Mouse (Mus musculus): ENCODE measurements around the gene Ano3. TPM values are rescaled to one million over a fixed set of nuclear protein-coding genes. Genes with fewer than 3 reads are reported as not detected.

The Ano3 gene
- polyA plus RNA-seq, 1 experiment from 2014 or later, result not detected

GRCm38 (mm10) chr2:110865584-110865983, 85.1 kb downstream of the Ano3 start:
- 65% methylated on average over 2 of the region's 3 CpGs for WGBS
- Histone ChIP-seq H3K36me3 (ENCODE audit: control insufficient read depth, insufficient read depth, low read length) (no peaks in the 10 kb centered on the region), H3K27me3 (replicated peaks; ENCODE audit: control insufficient read depth, insufficient read depth, low read length) (no peaks in the 10 kb centered on the region), H3K9ac (ENCODE audit: low read depth, low read length) (no peak overlapping the region), H3K4me1 (replicated peaks; ENCODE audit: control insufficient read depth, insufficient read depth, low read length) (no peaks in the 10 kb centered on the region), H3K9me3 (ENCODE audit: control insufficient read depth, low read length) (no peaks in the 10 kb centered on the region), H3K27ac (ENCODE audit: low read depth, low read length) (no peak overlapping the region), H3K4me2 (no peak overlapping the region), H3K4me3 (ENCODE audit: low read depth, low read length) (no peak overlapping the region)
- DNase-seq (ENCODE audit: low spot score) (no peak), ATAC-seq (replicated peaks; ENCODE audit: low FRiP score) (no peak)

GRCm38 (mm10) chr2:110863376-110863775, 87.3 kb downstream of the Ano3 start:
- no peak overlapping the region for H3K9ac ChIP-seq (ENCODE audit: low read depth, low read length)
- H3K36me3 ChIP-seq (ENCODE audit: control insufficient read depth, insufficient read depth, low read length), result no peaks in the 10 kb centered on the region
- no peak overlapping the region for H3K4me3 ChIP-seq (ENCODE audit: low read depth, low read length)
- no peaks in the 10 kb centered on the region for H3K4me1 ChIP-seq (replicated peaks; ENCODE audit: control insufficient read depth, insufficient read depth, low read length)
- no peak for DNase-seq (ENCODE audit: low spot score)
- no peak overlapping the region for H3K4me2 ChIP-seq
- no peaks in the 10 kb centered on the region for H3K27me3 ChIP-seq (replicated peaks; ENCODE audit: control insufficient read depth, insufficient read depth, low read length)
- WGBS, result 92% methylated on average over 4 of the region's 4 CpGs
- H3K9me3 ChIP-seq (ENCODE audit: control insufficient read depth, low read length), result no peaks in the 10 kb centered on the region
- ATAC-seq (replicated peaks; ENCODE audit: low FRiP score), result no peak
- no peak overlapping the region for H3K27ac ChIP-seq (ENCODE audit: low read depth, low read length)

GRCm38 (mm10) chr2:110839559-110840243, 111.0 kb downstream of the Ano3 start:
- ATAC-seq (replicated peaks; ENCODE audit: low FRiP score) (no peak), DNase-seq (ENCODE audit: low spot score) (no peak)
- no peaks in the 10 kb centered on the region for H3K9me3 ChIP-seq (ENCODE audit: control insufficient read depth, low read length)
- no peak overlapping the region for H3K27ac ChIP-seq (ENCODE audit: low read depth, low read length)
- H3K27me3 ChIP-seq (replicated peaks; ENCODE audit: control insufficient read depth, insufficient read depth, low read length), result no peaks in the 10 kb centered on the region
- H3K4me1 ChIP-seq (replicated peaks; ENCODE audit: control insufficient read depth, insufficient read depth, low read length), result no peaks in the 10 kb centered on the region
- no peak overlapping the region for H3K9ac ChIP-seq (ENCODE audit: low read depth, low read length)
- H3K36me3 ChIP-seq (ENCODE audit: control insufficient read depth, insufficient read depth, low read length), result no peaks in the 10 kb centered on the region
- H3K4me3 ChIP-seq (ENCODE audit: low read depth, low read length), result no peak overlapping the region
- H3K4me2 ChIP-seq, result no peak overlapping the region
- WGBS, result 65% methylated on average over 7 of the region's 7 CpGs

- no peaks in the 10 kb centered on the region for H3K36me3 ChIP-seq (ENCODE audit: control insufficient read depth, insufficient read depth, low read length)
Measured at GRCm38 (mm10) chr2:110816189-110816588, 134.5 kb downstream of the Ano3 start.

GRCm38 (mm10) chr2:110814964-110815363, 135.8 kb downstream of the Ano3 start:
- H3K36me3 ChIP-seq (ENCODE audit: control insufficient read depth, insufficient read depth, low read length), result no peaks in the 10 kb centered on the region
- H3K4me1 ChIP-seq (replicated peaks; ENCODE audit: control insufficient read depth, insufficient read depth, low read length), result no peaks in the 10 kb centered on the region
- WGBS, result 83% methylated on average over 1 of the region's 1 CpGs
- H3K4me3 ChIP-seq (ENCODE audit: low read depth, low read length), result no peak overlapping the region
- DNase-seq (ENCODE audit: low spot score) (no peak), ATAC-seq (replicated peaks; ENCODE audit: low FRiP score) (no peak)
- H3K9ac ChIP-seq (ENCODE audit: low read depth, low read length), result no peak overlapping the region
- no peaks in the 10 kb centered on the region for H3K27me3 ChIP-seq (replicated peaks; ENCODE audit: control insufficient read depth, insufficient read depth, low read length)
- no peak overlapping the region for H3K4me2 ChIP-seq
- no peak overlapping the region for H3K27ac ChIP-seq (ENCODE audit: low read depth, low read length)
- no peaks in the 10 kb centered on the region for H3K9me3 ChIP-seq (ENCODE audit: control insufficient read depth, low read length)

More at GRCm38 (mm10) chr2:110816189-110816588, 134.5 kb downstream of the Ano3 start:
- no peak overlapping the region for H3K9ac ChIP-seq (ENCODE audit: low read depth, low read length)
- no peaks in the 10 kb centered on the region for H3K27me3 ChIP-seq (replicated peaks; ENCODE audit: control insufficient read depth, insufficient read depth, low read length)
- no peak overlapping the region for H3K27ac ChIP-seq (ENCODE audit: low read depth, low read length)
- no peaks in the 10 kb centered on the region for H3K9me3 ChIP-seq (ENCODE audit: control insufficient read depth, low read length)
- DNase-seq (ENCODE audit: low spot score) (no peak), ATAC-seq (replicated peaks; ENCODE audit: low FRiP score) (no peak)
- no peak overlapping the region for H3K4me2 ChIP-seq
- H3K4me1 ChIP-seq (replicated peaks; ENCODE audit: control insufficient read depth, insufficient read depth, low read length), result no peaks in the 10 kb centered on the region
- H3K4me3 ChIP-seq (ENCODE audit: low read depth, low read length), result no peak overlapping the region

GRCm38 (mm10) chr2:110806302-110807093, 144.2 kb downstream of the Ano3 start:
- no peak for ATAC-seq (replicated peaks; ENCODE audit: low FRiP score)
- WGBS, result 69% methylated on average over 5 of the region's 5 CpGs

DNA sequence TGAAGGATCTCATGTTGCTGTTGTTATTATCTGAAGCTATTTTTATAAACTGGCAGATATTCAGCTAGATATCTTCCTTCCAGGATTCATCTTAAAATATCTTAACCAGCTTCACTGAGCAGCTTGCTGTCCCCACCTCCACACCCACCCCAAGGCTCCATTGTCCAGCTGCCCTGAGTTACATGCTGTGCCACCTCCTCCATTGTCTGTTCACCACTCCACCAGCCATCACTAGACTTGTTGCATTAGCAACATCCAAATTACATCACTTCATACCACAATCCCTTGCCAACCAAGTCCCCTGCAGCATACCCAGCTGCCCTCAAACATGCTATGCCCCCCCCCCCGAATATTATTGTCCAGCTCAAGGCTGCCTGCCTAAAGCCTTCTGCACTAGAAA, 154.8 kb downstream of the Ano3 start:
- no peak overlapping the region for H3K27ac ChIP-seq (ENCODE audit: low read depth, low read length)
- 68% methylated on average over 1 of the region's 1 CpGs for WGBS
- ATAC-seq (replicated peaks; ENCODE audit: low FRiP score) (no peak), DNase-seq (ENCODE audit: low spot score) (no peak)
- no peaks in the 10 kb centered on the region for H3K4me1 ChIP-seq (replicated peaks; ENCODE audit: control insufficient read depth, insufficient read depth, low read length)
- no peaks in the 10 kb centered on the region for H3K9me3 ChIP-seq (ENCODE audit: control insufficient read depth, low read length)
- no peak overlapping the region for H3K4me2 ChIP-seq
- no peak overlapping the region for H3K4me3 ChIP-seq (ENCODE audit: low read depth, low read length)
- no peaks in the 10 kb centered on the region for H3K36me3 ChIP-seq (ENCODE audit: control insufficient read depth, insufficient read depth, low read length)
- no peaks in the 10 kb centered on the region for H3K27me3 ChIP-seq (replicated peaks; ENCODE audit: control insufficient read depth, insufficient read depth, low read length)
- no peak overlapping the region for H3K9ac ChIP-seq (ENCODE audit: low read depth, low read length)

More at GRCm38 (mm10) chr2:110806302-110807093, 144.2 kb downstream of the Ano3 start:
- no peak overlapping the region for H3K9ac ChIP-seq (ENCODE audit: low read depth, low read length)
- H3K27me3 ChIP-seq (replicated peaks; ENCODE audit: control insufficient read depth, insufficient read depth, low read length), result no peaks in the 10 kb centered on the region
- H3K9me3 ChIP-seq (ENCODE audit: control insufficient read depth, low read length), result no peaks in the 10 kb centered on the region
- no peak overlapping the region for H3K27ac ChIP-seq (ENCODE audit: low read depth, low read length)
- H3K36me3 ChIP-seq (ENCODE audit: control insufficient read depth, insufficient read depth, low read length), result no peaks in the 10 kb centered on the region
- H3K4me3 ChIP-seq (ENCODE audit: low read depth, low read length), result no peak overlapping the region
- no peak for DNase-seq (ENCODE audit: low spot score)
- no peak overlapping the region for H3K4me2 ChIP-seq
- no peaks in the 10 kb centered on the region for H3K4me1 ChIP-seq (replicated peaks; ENCODE audit: control insufficient read depth, insufficient read depth, low read length)

GRCm38 (mm10) chr2:110795433-110795832, 155.3 kb downstream of the Ano3 start:
- Histone ChIP-seq H3K4me2 (no peak overlapping the region), H3K27me3 (replicated peaks; ENCODE audit: control insufficient read depth, insufficient read depth, low read length) (no peaks in the 10 kb centered on the region), H3K4me1 (replicated peaks; ENCODE audit: control insufficient read depth, insufficient read depth, low read length) (no peaks in the 10 kb centered on the region), H3K9me3 (ENCODE audit: control insufficient read depth, low read length) (no peaks in the 10 kb centered on the region), H3K9ac (ENCODE audit: low read depth, low read length) (no peak overlapping the region), H3K36me3 (ENCODE audit: control insufficient read depth, insufficient read depth, low read length) (no peaks in the 10 kb centered on the region), H3K27ac (ENCODE audit: low read depth, low read length) (no peak overlapping the region), H3K4me3 (ENCODE audit: low read depth, low read length) (no peak overlapping the region)
- 76% methylated on average over 3 of the region's 3 CpGs for WGBS
- ATAC-seq (replicated peaks; ENCODE audit: low FRiP score), result no peak
- DNase-seq (ENCODE audit: low spot score), result no peak

DNA sequence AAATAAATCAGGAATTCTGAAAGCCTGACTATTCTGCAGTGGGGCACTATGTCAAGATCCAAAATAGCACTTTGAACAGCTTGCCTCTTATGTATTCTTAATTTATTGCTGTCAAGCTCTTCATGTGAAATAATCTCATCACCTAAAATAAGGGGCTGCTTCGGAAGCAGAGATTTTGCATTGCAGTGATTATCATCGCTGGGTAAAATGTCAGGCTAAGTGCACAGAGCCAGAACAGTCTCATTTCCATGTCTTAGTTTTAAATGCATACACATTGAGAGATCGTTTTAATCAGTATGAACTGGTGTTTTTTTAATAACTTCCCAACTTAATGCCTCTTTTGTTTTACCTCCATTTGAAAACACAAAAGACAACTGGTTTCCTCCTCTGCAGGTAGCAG, 163.3 kb downstream of the Ano3 start:
- Histone ChIP-seq H3K27me3 (replicated peaks; ENCODE audit: control insufficient read depth, insufficient read depth, low read length) (no peaks in the 10 kb centered on the region), H3K4me1 (replicated peaks; ENCODE audit: control insufficient read depth, insufficient read depth, low read length) (no peaks in the 10 kb centered on the region), H3K4me2 (no peak overlapping the region), H3K36me3 (ENCODE audit: control insufficient read depth, insufficient read depth, low read length) (no peaks in the 10 kb centered on the region), H3K4me3 (ENCODE audit: low read depth, low read length) (no peak overlapping the region), H3K9me3 (ENCODE audit: control insufficient read depth, low read length) (no peaks in the 10 kb centered on the region), H3K9ac (ENCODE audit: low read depth, low read length) (no peak overlapping the region), H3K27ac (ENCODE audit: low read depth, low read length) (no peak overlapping the region)
- WGBS, result 78% methylated on average over 3 of the region's 3 CpGs
- DNase-seq (ENCODE audit: low spot score), result no peak
- ATAC-seq (replicated peaks; ENCODE audit: low FRiP score), result no peak
